Mouse (Mus musculus) thymus, postnatal 0 days (tissue): ENCODE measurements around the gene Zmynd10. TPM values are rescaled to one million over a fixed set of nuclear protein-coding genes. Genes with fewer than 3 reads are reported as not detected.
"Not testable (repeated sequence)": the region's sequence is repeated elsewhere in the genome, so short reads cannot be mapped to it uniquely, and the experiment has no call there.

Experiments
- DNase-seq: peaks from one replicate; pipeline ENCODE4 v3.0.0-alpha.2; 2015; ENCODE audit warnings: low spot score
- polyA plus RNA-seq: library from polyadenylated mRNA; unstranded; fragments of >200 nt; fragmentation: Nextera tagmentation; extraction: Ambion mirVana; gene quantifications from 2 replicates; pipeline ENCODE4 v1.2.1, GENCODE M21; 2015

Gene Zmynd10
- polyA plus RNA-seq, 1 experiment from 2014 or later = 1.5 TPM

DNA sequence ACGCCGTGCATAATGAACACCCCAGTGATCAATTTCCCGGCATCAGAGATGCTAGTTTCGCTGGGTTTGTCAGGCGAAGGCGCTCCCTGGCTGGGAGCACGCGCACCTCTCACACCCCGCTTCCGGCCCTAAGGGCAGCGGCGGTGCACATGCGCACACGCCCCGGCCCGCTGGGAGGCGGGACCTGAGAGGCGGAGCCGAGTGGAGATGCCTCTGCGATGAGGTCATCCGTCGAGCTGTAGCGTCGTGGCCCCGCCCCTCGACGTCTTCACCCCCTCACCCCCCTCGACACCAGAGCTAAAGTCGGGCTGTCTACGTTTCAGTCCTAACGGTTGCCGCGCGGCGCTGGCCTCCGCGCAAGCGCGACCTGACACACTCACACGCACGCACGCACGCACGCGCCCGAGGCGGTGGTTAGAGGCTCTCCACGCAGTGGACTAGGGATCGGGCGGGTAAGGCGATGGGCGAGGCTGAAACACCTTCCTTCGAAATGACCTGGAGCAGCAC, 7.3 kb downstream of the Zmynd10 start:
- DNase-seq = peak; percentile 99

DNA sequence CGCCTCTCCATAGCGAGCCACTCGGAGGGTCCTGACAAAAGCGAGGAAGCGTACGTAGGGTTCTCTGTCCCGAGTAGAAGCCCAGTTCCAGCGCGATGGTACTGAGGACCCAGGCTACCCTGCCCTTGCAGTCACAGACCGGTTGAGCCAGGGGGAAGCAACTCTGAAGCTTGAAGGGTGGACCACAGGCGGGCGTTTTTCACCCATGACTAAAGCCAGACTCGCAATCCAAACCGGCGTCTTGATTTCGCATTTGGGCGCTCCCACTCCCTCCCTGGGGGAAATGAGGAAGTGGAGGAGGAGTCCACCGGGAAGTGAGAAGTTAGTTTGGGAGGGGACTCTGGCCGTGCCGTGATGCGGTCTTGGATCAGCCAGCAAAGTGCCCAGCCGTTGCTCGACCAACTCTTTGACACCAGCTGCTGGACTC, 7.9 kb downstream of the Zmynd10 start:
- DNase-seq = no peak

- DNase-seq = no peak
Observed at GRCm38 (mm10) chr9:107555701-107556100, 8.6 kb downstream of the Zmynd10 start.

GRCm38 (mm10) chr9:107556346-107556745, 9.2 kb downstream of the Zmynd10 start:
- DNase-seq = no peak

GRCm38 (mm10) chr9:107563029-107563581, 16.0 kb downstream of the Zmynd10 start, which contains the start of gene Tusc2:
Gene Tusc2 (plus strand): TSS chr9:107563255.
- peak; percentile 92 for DNase-seq

GRCm38 (mm10) chr9:107565556-107565955, 18.5 kb downstream of the Zmynd10 start:
- DNase-seq = peak; percentile 44

- peak; percentile 69 for DNase-seq
Observed at GRCm38 (mm10) chr9:107566041-107566709, 19.1 kb downstream of the Zmynd10 start.

DNA sequence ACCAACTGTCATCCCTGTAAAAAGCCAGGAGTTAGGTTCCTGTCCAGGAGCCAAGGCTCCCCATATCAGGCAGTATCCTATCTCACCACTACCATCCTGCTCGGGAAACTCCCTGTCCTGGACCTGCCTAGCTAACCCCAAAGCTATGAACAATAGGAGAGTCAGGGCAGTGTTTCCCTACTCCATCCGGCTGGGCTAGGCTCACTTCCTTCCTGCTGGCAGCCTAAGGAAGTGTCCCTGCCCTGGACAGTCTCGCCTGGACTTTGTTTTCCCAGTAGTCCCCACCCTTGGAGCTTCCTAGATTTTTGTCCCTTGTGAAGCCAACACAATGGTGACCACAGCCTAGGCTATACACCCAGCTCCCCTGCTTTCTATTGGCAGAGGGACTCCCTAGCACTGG, 19.8 kb downstream of the Zmynd10 start:
- no peak for DNase-seq

DNA sequence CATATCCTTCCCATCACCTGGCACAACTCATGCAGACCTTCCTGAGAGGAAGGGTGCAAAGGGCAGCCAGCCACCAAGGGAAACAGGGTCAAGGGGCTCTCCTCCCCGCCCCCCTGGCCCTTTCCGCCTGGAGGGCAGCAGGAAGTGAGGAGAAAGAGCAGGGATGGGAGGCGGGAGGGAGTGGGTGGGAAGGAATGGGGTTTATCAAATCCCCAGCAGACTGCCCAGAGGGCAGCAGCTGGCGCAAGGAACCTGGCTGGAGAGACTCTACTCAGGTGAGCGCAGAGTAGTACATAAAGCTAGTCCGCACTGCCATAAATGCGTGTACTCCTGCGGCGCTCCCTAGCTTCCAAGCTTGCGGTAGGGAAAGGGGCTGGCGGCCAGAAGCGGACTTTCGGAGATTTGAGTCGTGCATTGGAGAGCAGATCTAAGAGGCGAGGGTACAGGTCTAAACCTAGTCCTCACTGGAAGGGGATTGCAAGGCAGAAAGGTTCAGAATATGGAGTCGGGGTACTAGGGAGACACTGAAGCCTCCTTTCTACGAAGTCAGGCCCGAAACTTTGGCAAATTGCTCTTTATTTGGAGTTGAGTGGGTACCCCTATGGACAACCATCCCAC, 20.7 kb downstream of the Zmynd10 start, which contains the start of gene Hyal2:
Gene Hyal2 (plus strand): TSS at position 244 of the 618 bp plus-strand sequence.
- no peak for DNase-seq

GRCm38 (mm10) chr9:107568331-107569261, 21.5 kb downstream of the Zmynd10 start:
- peak; percentile 84 for DNase-seq

- DNase-seq = no peak
Observed at GRCm38 (mm10) chr9:107569270-107569669, 22.2 kb downstream of the Zmynd10 start.

DNA sequence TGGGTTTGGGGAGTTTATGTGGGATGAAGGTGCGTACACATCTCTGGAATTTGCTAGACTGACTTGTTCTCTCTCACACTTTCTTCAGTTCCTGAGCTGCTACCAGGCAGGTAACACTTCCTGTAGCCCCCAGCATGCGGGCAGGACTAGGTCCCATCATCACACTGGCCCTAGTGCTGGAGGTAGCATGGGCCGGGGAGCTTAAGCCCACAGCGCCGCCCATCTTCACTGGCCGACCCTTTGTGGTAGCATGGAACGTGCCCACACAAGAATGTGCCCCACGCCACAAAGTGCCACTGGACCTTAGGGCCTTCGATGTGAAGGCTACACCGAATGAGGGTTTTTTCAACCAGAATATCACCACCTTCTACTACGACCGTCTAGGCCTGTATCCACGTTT, 22.9 kb downstream of the Zmynd10 start:
- DNase-seq = no peak

DNA sequence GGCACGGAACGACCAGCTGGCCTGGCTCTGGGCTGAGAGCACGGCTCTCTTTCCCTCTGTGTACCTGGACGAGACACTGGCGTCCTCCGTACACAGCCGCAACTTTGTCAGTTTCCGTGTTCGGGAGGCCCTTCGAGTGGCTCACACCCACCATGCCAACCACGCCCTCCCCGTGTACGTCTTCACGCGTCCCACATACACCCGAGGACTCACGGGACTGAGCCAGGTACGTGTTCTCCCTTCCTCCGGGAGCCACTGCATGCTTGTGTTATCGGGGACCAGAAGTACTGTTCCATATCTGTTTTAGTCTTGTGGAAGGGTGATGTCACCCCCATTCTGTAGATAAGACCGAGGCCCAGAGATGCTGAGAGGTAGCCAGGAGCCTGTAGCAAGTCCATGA, 23.7 kb downstream of the Zmynd10 start:
- no peak for DNase-seq

GRCm38 (mm10) chr9:107571534-107572326, 24.6 kb downstream of the Zmynd10 start:
- DNase-seq = no peak

DNA sequence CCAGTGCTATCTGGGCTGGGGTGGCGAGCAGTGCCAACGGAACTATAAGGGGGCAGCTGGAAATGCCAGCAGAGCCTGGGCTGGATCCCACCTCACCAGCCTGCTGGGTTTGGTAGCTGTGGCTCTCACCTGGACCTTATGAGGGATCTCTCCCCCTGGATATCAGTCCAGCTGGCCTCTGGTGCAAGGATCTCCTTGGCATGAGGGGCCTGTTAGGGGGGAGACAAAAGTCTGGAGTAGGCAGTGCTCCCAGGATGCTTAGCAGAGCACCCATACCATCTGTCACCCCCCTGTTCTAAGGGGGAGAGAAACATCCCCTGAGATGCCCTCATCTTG, 25.2 kb downstream of the Zmynd10 start:
- no peak for DNase-seq

- DNase-seq = not testable (repeated sequence)
Observed at GRCm38 (mm10) chr9:107573774-107574173, 26.7 kb downstream of the Zmynd10 start.

DNA sequence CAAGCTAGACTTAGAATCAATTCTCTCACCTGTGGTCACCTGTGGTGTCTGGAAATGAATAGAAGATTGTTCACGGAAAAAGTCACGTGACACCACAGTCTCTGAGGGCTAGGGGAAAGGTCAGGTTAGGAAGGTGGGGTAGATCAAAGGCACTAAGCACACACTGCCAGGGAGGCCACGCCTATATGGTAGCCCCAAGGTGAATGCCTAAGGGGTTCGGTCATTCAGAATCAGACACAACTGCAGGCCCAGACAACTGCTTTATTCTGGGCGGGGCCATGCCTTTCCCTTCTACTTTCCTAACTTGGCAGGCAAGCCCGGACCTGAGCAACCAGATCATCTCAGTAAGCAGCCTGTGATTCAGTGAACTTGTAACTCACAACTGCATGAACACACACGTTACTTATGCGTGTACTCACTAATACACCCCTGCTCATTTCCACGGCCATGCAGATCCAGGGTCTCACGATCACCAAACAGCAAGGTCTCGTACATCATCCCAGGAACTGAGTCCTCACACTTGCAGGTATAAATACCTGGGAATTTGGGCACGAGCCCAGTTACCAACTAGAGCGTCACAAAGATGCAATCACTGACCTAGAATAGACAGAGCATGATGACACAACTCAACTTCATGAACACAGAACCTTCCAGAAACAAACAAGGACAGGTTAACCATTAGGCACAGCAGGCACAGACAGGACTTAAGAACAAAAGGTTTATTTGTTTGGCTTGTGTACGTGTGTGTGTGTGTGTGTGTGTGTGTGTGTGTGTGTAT, 28.7 kb downstream of the Zmynd10 start:
- DNase-seq = no peak

DNA sequence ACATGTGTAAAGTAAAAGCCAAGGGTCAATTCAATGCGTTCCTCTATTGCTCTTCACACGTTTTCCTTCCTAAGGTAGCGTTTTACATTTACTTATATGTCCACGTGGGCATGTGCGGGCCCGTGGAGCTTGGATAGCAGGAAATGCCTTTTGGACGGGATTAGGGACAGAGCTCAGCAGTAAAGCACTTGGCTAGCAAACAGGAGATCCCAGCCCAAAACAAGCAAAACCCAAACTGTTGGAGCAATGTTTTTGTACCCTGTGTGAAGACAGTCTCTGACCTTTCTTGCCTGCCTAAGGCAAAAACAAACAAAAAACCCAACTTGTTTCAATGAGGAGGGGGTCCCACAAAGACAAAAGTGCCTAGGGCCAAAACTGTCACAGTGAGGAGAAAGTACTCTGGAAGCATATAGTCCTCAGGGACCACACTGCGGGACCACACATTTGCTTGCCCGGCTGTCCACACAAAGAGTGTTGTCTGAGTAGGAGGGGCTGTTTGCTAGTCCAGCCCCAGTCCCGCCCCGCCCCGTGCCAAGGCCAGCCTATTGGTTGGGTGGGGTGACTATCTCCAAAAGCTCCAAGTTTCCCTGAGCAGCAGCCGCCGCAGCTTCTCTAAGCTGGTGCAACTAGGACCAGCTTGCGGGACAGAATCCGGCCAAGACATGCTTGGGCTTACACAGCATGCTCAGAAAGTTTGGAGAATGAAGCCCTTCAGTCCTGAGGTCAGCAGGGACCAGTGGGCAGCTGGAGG, 29.4 kb downstream of the Zmynd10 start, which contains the start of gene Hyal1:
Gene Hyal1 (plus strand): TSS at position 571 of the 751 bp plus-strand sequence.
- no peak for DNase-seq

DNA sequence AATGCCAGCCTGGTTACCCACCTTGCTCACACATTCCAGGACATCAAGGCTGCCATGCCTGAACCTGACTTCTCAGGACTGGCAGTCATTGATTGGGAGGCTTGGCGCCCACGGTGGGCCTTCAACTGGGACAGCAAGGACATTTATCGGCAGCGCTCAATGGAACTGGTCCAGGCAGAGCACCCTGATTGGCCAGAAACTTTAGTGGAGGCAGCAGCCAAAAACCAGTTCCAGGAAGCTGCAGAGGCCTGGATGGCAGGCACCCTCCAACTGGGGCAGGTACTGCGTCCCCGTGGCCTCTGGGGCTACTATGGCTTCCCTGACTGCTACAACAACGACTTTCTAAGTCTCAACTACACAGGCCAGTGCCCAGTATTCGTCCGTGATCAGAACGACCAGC, 30.8 kb downstream of the Zmynd10 start:
- no peak for DNase-seq
